Mouse (Mus musculus): ENCODE measurements around the gene Sgip1. TPM values are rescaled to one million over a fixed set of nuclear protein-coding genes. Genes with fewer than 3 reads are reported as not detected.
A peak's percentile ranks its signal among the peaks of the same experiment; 100 is the strongest.

The Sgip1 gene
- polyA plus RNA-seq, 1 experiment from 2014 or later: 3.0 TPM

DNA sequence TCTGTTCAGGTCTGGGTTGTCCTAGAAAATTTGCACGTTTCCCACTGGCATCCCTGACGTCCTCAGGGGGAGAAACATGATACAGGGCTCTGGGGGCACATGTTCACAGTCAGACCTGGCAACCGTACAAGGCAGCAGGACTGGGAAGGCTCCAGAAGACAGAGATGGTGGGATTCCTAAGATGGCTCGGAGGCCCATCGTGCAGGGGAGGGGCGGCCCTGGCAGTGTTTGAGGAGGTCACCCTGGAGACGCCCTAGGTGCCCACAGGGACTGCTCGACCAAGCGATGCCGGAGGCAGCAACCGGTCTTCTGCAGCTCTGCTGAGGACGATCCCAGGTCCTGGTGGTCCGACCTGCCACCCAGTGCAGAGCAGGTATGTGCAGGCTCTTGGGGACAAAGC is 237.3 kb downstream of the Sgip1 start, which contains the start of gene Tctex1d1:
TSS of gene Tctex1d1 (plus strand) at position 167 of the 400 bp plus-strand sequence.
- Histone ChIP-seq H3K27me3 (ENCODE audit: insufficient read depth, poor library complexity, severe bottlenecking) (peaks cover 22% of the 10 kb centered on the region; the same call in 1 of the 2 replicates), H3K9me3 (no peaks in the 10 kb centered on the region), H3K27ac (peak within 1 kb of the TSS; percentile 29; the same call in 1 of the 2 replicates), H3K4me3 (peak within 1 kb of the TSS; percentile 60), H3K36me3 (no peaks in the 10 kb centered on the region), H3K4me1 (peaks cover 10% of the 10 kb centered on the region)
- WGBS: 2% methylated on average over 13 of the region's 13 CpGs
- DNase-seq (ENCODE audit: low spot score): no peak

GRCm38 (mm10) chr4:102979385-102979784 is 238.3 kb downstream of the Sgip1 start:
- no peak for DNase-seq (ENCODE audit: low spot score)
- Histone ChIP-seq H3K9me3 (no peaks in the 10 kb centered on the region), H3K27me3 (ENCODE audit: insufficient read depth, poor library complexity, severe bottlenecking) (peaks cover 22% of the 10 kb centered on the region; the same call in 1 of the 2 replicates), H3K27ac (no peak overlapping the region), H3K4me1 (peaks cover 10% of the 10 kb centered on the region), H3K4me3 (peak overlapping the region; percentile 60), H3K36me3 (no peaks in the 10 kb centered on the region)
- 49% methylated on average over 5 of the region's 5 CpGs for WGBS

DNA sequence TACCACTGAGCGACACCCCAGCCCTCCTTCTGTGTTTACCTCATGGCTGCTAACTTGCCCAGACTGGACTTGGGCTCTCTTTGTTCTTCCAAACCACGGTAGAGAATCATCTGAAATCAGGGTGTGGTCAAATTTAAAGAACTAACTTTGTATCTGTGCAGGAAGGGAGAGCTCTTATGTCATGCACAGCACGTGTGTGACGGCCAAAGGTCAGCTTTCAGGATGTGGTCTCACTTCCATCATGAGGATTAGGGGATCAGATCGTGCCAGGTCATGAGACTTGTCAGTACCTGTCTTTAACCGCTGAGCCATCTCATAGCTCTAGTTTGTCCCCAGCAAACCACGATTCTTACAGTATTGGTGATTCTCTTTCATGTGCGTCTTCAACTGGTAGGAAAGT is 240.6 kb downstream of the Sgip1 start:
- WGBS: 79% methylated on average over 8 of the region's 8 CpGs
- no peak for DNase-seq (ENCODE audit: low spot score)
- Histone ChIP-seq H3K36me3 (no peaks in the 10 kb centered on the region), H3K27me3 (ENCODE audit: insufficient read depth, poor library complexity, severe bottlenecking) (peaks cover 21% of the 10 kb centered on the region; the same call in 1 of the 2 replicates), H3K4me3 (no peak overlapping the region), H3K27ac (no peak overlapping the region), H3K9me3 (no peaks in the 10 kb centered on the region), H3K4me1 (peaks cover 10% of the 10 kb centered on the region)

DNA sequence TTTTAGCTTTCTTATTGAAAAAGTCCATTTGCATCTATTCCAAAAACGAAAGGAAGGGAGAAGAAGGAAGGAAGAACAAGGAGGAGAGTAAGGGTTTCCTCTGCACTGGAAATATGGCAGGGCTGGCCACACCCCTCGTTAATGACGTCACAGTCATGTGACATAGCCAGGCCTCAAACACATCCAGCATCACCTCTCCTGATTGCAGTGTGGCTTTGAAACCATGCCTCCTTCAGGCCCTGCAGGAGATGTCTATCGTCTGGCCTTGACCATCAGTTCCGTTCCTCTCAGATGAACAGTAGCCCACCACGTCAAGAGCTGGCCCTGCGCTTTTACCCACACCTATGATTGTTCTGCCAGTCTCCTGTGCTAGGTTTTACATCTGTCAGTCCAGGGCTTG is 245.1 kb downstream of the Sgip1 start:
- no peak overlapping the region for H3K4me3 ChIP-seq
- H3K27me3 ChIP-seq (ENCODE audit: insufficient read depth, poor library complexity, severe bottlenecking): no peaks in the 10 kb centered on the region
- no peak for DNase-seq (ENCODE audit: low spot score)
- H3K4me1 ChIP-seq: 0 out of 2 replicates have a peak, but pooled peaks cover 3% of the 10 kb centered on the region
- no peak overlapping the region for H3K27ac ChIP-seq
- no peaks in the 10 kb centered on the region for H3K9me3 ChIP-seq
- whole genome bisulfite sequencing: 74% methylated on average over 7 of the region's 7 CpGs
- no peaks in the 10 kb centered on the region for H3K36me3 ChIP-seq

- DNase-seq (ENCODE audit: low spot score): no peak
- WGBS: 6% methylated on average over 2 of the region's 2 CpGs
These were observed 245.8 kb downstream of the Sgip1 start for GRCm38 (mm10) chr4:102986917-102987316.

DNA sequence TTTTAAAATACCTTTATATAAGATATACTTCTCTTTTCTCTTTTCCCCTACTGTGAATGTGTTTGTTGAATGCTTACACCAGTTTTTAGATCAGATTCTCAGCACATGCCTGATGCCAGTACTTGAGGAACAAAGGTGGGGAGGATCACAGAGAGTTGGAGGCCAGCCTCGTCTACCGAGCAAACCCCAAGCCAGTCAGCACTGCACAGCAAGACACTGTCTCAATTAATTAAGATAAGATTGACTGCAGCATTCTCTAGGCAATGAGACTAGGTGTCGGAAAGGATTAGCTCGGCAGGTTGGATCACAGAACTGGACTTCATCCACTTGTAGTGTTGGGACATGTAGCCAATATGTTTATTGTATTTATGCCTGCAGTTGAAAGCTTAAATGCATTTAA is 246.2 kb downstream of the Sgip1 start:
- WGBS: 33% methylated on average over 4 of the region's 4 CpGs
- Histone ChIP-seq H3K36me3 (no peaks in the 10 kb centered on the region), H3K4me3 (no peak overlapping the region), H3K27me3 (ENCODE audit: insufficient read depth, poor library complexity, severe bottlenecking) (no peaks in the 10 kb centered on the region), H3K27ac (no peak overlapping the region; the same call in 1 of the 2 replicates), H3K4me1 (0 out of 2 replicates have a peak, but pooled peaks cover 3% of the 10 kb centered on the region), H3K9me3 (no peaks in the 10 kb centered on the region)
- DNase-seq (ENCODE audit: low spot score): no peak

More at GRCm38 (mm10) chr4:102986917-102987316, 245.8 kb downstream of the Sgip1 start:
- Histone ChIP-seq H3K9me3 (no peaks in the 10 kb centered on the region), H3K27ac (no peak overlapping the region), H3K27me3 (ENCODE audit: insufficient read depth, poor library complexity, severe bottlenecking) (no peaks in the 10 kb centered on the region), H3K4me3 (no peak overlapping the region), H3K4me1 (0 out of 2 replicates have a peak, but pooled peaks cover 3% of the 10 kb centered on the region), H3K36me3 (no peaks in the 10 kb centered on the region)

DNA sequence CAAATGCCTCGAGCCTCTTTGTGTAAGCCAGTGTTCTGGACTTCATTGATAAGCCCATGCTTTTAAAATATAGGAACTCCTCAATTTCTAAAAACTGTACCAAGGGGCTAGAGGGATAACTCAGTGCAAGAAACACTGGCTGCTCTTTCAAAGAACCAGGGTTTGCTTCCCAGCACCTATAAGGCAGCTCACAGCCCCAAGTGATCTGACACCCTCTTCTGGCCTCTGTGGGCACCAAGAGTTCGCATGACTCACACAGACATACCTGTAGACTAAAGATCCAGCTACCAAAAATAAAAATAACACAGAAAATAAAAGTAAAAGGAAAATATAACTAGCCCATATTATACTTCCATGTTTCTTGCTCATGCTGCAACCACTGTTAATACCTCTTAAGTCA is 246.7 kb downstream of the Sgip1 start:
- no peak for DNase-seq (ENCODE audit: low spot score)
- no peaks in the 10 kb centered on the region for H3K36me3 ChIP-seq
- no peaks in the 10 kb centered on the region for H3K9me3 ChIP-seq
- H3K27ac ChIP-seq: no peak overlapping the region
- no peaks in the 10 kb centered on the region for H3K27me3 ChIP-seq (ENCODE audit: insufficient read depth, poor library complexity, severe bottlenecking)
- 68% methylated on average over 2 of the region's 2 CpGs for WGBS
- 0 out of 2 replicates have a peak, but pooled peaks cover 3% of the 10 kb centered on the region for H3K4me1 ChIP-seq
- no peak overlapping the region for H3K4me3 ChIP-seq

GRCm38 (mm10) chr4:102988526-102988925 is 247.4 kb downstream of the Sgip1 start:
- Histone ChIP-seq H3K4me1 (0 out of 2 replicates have a peak, but pooled peaks cover 3% of the 10 kb centered on the region), H3K36me3 (no peaks in the 10 kb centered on the region), H3K4me3 (no peak overlapping the region), H3K27me3 (ENCODE audit: insufficient read depth, poor library complexity, severe bottlenecking) (no peaks in the 10 kb centered on the region), H3K27ac (no peak overlapping the region), H3K9me3 (no peaks in the 10 kb centered on the region)
- 56% methylated on average over 6 of the region's 6 CpGs for WGBS
- no peak for DNase-seq (ENCODE audit: low spot score)

DNA sequence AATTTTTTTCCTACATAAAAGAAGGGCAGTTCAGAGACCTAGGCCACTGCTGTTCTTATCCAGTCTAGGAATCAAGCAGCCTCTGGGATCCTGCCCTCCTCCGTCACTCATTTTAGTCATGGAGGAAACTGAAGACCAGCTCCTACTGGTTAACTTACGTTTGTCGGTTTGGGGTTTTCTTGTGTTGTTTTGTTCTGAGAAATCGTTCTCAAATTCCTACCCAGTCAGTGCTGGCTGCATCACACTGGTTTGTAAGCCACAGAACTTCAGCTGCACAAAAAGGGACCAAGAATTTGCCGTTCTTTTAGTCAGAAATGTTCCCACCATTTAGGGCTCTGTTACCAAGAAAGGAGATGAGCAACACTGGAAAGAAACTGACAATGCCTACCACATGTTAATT is 248.3 kb downstream of the Sgip1 start:
- 76% methylated on average over 5 of the region's 5 CpGs for WGBS
- Histone ChIP-seq H3K36me3 (no peaks in the 10 kb centered on the region), H3K27me3 (ENCODE audit: insufficient read depth, poor library complexity, severe bottlenecking) (no peaks in the 10 kb centered on the region), H3K27ac (no peak overlapping the region), H3K4me3 (no peak overlapping the region), H3K4me1 (0 out of 2 replicates have a peak, but pooled peaks cover 3% of the 10 kb centered on the region), H3K9me3 (no peaks in the 10 kb centered on the region)
- no peak for DNase-seq (ENCODE audit: low spot score)

DNA sequence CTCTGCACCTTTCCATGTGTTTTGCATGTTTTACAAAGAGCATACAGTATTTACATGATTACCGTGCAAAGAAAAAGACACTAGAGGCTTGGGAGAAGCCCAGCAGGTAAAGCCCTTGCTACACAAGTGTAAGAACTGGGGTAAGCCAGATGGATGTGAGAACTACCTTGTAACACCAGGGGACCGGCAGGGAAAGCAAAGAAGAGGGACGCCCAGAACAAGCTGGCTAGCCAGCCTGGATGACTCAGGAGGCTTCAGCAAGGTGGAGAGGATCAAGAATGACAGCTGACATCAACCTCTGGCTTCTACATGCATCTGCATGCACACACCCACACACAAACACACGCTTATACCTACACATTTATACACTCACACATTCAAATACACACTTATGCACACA is 248.9 kb downstream of the Sgip1 start:
- no peak for DNase-seq (ENCODE audit: low spot score)
- Histone ChIP-seq H3K27ac (no peak overlapping the region), H3K4me3 (no peak overlapping the region), H3K36me3 (no peaks in the 10 kb centered on the region), H3K4me1 (0 out of 2 replicates have a peak, but pooled peaks cover 3% of the 10 kb centered on the region), H3K9me3 (no peaks in the 10 kb centered on the region), H3K27me3 (ENCODE audit: insufficient read depth, poor library complexity, severe bottlenecking) (no peaks in the 10 kb centered on the region)
- WGBS: 65% methylated on average over 4 of the region's 4 CpGs

- 81% methylated on average over 11 of the region's 11 CpGs for WGBS
- 0 out of 2 replicates have a peak, but pooled peaks cover 3% of the 10 kb centered on the region for H3K4me1 ChIP-seq
- no peak for DNase-seq (ENCODE audit: low spot score)
These were observed 249.7 kb downstream of the Sgip1 start for GRCm38 (mm10) chr4:102990595-102991340.

DNA sequence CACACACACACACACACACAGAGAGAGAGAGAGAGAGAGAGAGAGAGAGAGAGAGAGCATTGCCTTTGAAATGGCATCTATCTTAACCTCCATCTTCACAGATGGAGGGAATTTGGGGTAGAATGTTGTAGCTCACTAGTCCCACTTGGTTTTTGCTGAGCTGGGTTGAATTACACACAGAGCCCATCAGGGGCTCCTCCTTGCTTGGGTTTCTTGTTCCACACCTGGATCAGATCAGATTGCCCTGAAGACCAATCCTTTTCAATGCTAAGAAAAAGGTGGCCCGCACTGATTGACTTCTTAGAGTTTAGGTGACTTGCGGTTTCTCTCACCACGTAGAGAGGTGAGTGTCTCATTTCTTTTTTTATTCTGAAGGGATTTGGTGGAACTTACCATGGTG is 250.6 kb downstream of the Sgip1 start:
- 0 out of 2 replicates have a peak, but pooled peaks cover 3% of the 10 kb centered on the region for H3K4me1 ChIP-seq
- DNase-seq (ENCODE audit: low spot score): no peak
- H3K4me3 ChIP-seq: no peak overlapping the region
- 80% methylated on average over 3 of the region's 3 CpGs for WGBS
- H3K27ac ChIP-seq: no peak overlapping the region
- no peaks in the 10 kb centered on the region for H3K36me3 ChIP-seq
- no peaks in the 10 kb centered on the region for H3K27me3 ChIP-seq (ENCODE audit: insufficient read depth, poor library complexity, severe bottlenecking)
- no peaks in the 10 kb centered on the region for H3K9me3 ChIP-seq

More at GRCm38 (mm10) chr4:102990595-102991340, 249.7 kb downstream of the Sgip1 start:
- H3K36me3 ChIP-seq: no peaks in the 10 kb centered on the region
- H3K27me3 ChIP-seq (ENCODE audit: insufficient read depth, poor library complexity, severe bottlenecking): no peaks in the 10 kb centered on the region
- no peak overlapping the region for H3K4me3 ChIP-seq
- no peak overlapping the region for H3K27ac ChIP-seq
- no peaks in the 10 kb centered on the region for H3K9me3 ChIP-seq

GRCm38 (mm10) chr4:103004681-103005080 is 263.6 kb downstream of the Sgip1 start:
- no peaks in the 10 kb centered on the region for H3K9me3 ChIP-seq
- no peaks in the 10 kb centered on the region for H3K36me3 ChIP-seq
- DNase-seq (ENCODE audit: low spot score): no peak
- peaks cover 9% of the 10 kb centered on the region; the same call in 1 of the 2 replicates for H3K4me1 ChIP-seq
- 80% methylated on average over 4 of the region's 4 CpGs for WGBS
- H3K27ac ChIP-seq: no peak overlapping the region
- no peaks in the 10 kb centered on the region for H3K27me3 ChIP-seq (ENCODE audit: insufficient read depth, poor library complexity, severe bottlenecking)
- no peak overlapping the region for H3K4me3 ChIP-seq

All from heart, embryonic 10.5 days (tissue).